Mouse (Mus musculus) CD4-positive helper T cell, adult 2 months (primary cell): Measurements from ENCODE around the gene Clrn2.
"Not testable (repeated sequence)": the region's sequence is repeated elsewhere in the genome, so short reads cannot be mapped to it uniquely, and the experiment has no call there.

Source experiments
- DNase-seq: peaks from one replicate; pipeline ENCODE4 v3.0.0-alpha.2; 2012; ENCODE audit warnings: low read depth, missing footprints, low spot score

Clrn2 gene

GRCm38 (mm10) chr5:45453451-45453850, at the start of gene Clrn2:
Gene Clrn2 (plus strand): TSS chr5:45453751.
- DNase-seq, result no peak

DNA sequence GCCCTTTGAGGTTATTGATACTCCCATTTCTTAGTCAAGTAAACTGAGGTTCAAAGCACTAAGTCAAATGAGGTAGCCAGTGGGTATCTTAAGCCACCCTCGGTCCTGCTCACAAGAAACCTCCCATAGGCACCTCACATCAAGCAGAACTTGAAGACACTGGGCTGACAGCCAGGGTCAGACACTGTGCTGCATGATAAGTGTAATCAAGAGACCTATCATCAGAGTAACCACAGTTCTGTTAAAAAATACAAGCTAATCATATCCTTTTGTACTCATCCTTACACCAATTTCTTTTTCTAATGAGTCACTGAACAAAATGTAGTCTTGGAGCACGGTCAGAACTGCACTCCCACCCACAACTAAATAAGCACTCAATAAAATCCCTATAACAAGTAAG, 47.4 kb upstream of the Clrn2 start:
- DNase-seq, result no peak

- DNase-seq, result no peak
Observed at GRCm38 (mm10) chr5:45416478-45416877, 37.1 kb upstream of the Clrn2 start.

GRCm38 (mm10) chr5:45417859-45418443, 35.6 kb upstream of the Clrn2 start:
- DNase-seq, result no peak

DNA sequence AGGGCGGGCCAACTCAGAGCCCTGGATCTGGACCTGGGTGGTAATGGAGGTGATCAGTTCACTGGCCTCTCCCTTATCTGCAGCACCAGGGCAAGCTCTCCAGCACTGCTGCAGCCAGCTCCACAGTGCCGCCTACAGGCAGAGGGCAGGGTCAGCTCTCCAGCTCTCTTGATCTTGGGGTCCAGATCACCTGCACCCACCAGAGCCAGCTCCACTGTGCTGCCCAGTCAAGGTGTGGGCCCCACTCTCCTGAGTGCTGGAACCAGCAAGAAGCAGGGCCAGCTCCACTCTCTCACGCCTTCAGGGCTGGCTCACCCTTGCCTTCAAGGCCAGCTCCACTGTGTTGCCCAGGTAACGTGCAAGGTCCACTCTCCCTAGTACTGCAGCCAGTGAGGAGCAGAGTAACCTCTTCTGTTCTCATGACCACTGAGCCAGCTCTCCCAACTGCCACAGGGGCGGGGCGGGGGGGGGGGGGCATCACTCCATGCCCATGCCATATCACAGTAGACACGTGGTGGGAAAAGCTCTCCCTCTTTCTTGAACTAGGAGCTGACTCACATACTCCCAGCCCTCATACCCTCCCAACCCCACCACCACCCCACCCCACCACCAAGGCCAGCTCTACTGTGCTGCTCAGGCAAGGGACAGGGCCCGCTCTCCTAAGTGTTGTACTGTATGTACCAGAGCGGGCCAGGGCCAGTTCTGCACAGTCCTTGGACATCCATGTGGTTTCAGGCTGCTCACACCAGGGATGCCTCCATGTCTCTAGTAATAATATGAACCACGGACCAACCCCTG, 33.5 kb upstream of the Clrn2 start:
- DNase-seq, result no peak

- DNase-seq, result no peak
Observed at GRCm38 (mm10) chr5:45421881-45422844, 31.4 kb upstream of the Clrn2 start.

- DNase-seq, result peak; percentile 20
Observed at GRCm38 (mm10) chr5:45424021-45424886, 29.3 kb upstream of the Clrn2 start.

DNA sequence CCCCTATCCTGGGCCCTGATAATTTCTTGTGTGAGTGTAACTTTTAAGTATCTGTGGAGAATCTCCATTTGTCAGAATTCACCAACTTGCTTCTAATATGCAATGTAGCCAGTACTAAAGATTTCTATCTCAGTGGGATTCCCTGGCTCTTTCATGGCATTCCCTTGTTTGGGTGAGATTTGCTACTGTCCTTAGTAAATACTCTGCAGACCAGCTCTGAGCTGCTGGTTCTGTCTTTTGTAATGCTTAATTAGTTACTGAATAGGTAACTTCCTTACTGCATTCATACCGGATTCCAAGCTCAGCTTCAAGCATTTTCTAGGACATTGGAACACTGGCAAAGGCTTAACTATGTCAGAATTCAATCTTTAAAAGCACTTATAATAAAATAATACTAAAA, 27.8 kb upstream of the Clrn2 start:
- not testable (repeated sequence) for DNase-seq

DNA sequence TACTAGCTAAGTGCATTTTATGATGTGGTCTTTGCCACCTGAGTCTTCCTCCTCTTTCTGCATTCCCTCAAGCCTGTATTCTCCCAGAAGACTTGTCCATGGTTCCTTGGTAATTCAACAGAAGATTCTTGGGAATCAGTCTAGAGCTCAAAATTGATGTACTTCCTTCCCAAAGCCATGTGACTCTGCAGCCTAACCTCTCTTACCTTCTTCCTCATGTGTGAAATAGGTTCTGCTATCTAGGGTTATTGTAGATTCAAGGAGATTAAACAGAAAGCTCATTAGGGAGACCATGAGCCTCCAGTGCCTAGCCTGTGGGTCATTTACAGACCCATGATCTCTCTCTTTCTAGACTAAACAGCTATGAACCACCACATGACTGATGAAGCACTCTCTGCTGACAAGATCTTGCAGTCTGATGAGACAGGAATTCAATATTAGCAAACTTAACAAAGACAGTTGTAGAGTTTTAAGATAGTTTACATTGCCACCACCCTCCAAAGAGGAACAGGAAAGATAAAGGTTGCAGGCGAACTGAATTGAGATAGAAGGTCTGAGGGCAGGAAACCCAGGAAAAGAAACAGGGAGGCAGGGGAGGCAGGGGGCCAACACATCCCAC, 27.0 kb upstream of the Clrn2 start:
- DNase-seq, result no peak

DNA sequence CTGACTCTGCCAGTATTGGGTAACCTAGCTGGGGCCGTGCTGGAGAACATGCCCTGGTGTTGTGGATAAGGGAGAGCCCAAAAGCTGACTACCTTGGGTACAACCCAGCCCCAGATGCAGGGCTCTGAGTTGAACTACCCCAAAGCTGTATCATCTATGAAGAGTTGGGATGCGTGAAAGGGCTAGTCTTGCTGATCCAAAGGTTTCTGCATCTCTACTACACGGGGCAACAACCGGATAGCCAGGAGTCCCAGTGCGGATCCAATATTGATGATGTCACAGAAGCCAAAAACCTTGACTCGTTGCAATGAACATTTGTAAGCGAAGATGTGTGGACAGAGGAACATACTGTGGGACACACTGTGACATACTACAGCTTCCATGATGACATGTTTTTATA, 25.7 kb upstream of the Clrn2 start:
- no peak for DNase-seq

DNA sequence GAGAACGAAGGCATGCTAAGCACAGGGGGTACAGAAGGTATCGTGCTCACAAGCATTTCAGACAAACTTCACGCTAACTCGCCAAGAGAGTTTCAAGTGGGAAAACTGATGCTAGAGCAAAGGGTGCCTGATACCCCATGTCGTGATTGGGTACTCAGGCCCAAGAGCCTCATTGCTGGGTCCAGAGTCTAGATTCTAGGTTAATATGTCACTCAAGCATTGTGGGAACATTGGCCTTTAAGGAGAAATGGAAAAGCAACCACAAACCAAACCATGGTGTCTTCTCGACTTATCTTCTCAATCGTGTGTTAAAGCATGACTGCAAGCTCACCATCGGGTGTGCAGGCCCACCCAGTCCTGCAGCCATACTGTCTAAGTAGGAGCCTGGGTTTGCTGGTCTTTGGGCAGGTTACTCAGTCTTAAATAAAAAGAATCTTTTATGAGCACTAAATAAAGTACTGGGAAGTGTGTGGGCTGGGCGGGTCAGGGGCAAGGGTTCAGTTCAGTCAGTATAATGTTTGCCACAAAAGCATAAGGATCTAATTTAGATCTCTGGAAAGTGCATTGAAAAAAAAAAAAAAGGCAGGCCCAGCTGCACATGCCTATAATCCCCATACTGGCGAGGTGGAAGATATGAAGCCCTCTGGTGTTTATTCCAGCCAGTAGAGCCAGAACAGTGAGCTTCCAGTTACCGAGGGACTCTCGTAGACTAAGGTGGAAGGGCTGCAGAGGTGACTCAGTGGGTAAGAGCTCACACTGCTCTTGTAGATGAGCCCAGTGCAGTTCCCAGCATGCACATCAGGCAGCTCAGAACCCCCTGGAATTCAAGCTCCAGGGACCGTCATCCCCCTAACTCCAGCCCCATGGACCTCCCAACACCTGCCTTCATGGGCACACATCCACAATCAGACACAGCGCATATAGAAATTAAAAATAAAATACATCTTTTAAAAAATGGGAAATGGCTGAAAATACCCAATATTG, 17.3 kb upstream of the Clrn2 start:
- no peak for DNase-seq

DNA sequence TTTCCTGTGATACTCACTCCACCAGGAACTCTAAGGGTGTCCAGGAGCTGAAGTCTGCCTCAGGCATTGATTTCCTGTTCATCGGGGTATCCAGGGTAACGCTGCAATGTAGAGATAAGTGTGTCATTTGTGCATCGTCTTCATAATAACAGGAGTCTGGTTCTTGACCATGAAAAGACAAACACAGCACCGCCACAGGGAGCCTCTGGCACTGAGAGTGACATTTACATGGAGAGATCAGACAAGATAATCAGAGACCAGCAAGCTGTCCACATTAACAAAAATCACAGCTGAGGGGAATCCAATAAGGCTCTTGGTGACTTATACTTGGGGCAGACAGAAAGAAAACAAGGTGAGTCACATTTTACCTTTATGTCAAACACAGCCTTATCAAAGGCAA, 15.7 kb upstream of the Clrn2 start:
- DNase-seq, result no peak

DNA sequence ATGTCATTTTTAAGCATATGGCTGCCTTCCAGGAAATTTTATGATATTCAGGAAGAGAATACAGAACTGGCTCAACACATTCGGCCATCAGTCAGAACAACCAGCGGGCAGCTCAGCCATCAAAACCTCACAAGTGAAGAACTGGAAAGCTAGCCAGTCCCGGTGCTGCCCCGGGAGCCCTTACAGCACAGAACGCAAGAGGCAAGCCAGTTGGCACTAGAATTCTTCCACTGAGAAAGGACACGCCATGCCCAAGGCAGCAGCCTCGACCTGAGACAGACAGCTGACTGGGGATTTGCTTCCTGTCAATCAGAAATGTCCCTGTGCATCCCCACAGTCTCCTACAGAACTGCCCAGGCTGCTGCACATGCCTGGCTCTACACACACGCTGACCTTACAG, 15.2 kb upstream of the Clrn2 start:
- DNase-seq, result no peak

DNA sequence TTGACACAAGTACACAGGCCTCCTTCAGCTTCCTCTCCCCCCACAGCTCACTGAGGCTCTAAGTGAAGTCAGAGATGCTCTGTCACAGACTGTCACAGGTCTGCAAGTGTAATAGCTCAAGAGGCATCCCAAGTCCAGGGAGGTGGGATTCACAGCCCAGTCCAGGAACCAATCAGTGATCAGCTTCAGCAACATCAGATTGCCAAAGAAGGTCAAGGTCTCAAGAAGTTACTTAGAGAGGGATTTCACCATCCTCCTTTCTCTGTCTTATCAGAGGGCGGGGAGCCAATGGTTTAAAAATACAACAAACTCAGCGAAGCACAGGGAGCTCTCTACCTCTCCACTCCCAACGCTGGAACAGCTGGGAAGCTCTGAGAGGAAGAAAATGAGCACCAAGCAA, 12.4 kb upstream of the Clrn2 start:
- DNase-seq, result no peak

- DNase-seq, result no peak
Observed at GRCm38 (mm10) chr5:45441745-45442144, 11.8 kb upstream of the Clrn2 start.

DNA sequence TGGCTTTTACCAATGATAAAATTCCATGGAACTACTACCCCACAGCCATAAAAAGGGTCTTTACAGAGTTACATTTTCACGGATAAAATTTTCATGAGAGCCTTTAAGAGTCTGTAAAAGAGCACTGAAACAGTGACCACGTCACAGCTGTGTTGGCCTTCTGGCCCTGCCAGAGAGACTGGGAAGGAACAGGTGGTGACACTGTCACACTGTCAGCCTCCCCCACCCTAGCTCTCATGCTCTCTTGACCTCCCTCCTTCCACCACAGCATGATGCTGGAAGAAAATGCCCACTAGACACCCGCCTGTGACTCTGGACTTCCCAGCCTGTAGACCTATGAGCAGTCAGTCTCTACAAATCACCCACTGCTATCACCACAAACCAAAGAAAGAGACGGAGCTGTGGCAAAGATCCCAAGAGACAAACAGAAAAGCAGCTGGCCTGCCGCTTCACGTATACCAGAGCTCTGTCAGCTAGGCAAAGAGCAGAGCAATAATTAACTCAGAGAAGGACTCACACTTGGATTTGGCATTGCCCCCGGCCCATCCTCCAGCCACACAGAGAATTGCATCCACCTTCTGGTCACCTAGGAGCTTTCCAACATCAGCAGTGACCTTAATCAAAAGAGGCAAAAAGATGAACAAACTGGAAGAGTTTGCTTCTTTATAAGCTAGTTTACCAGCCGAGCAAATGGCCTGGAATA, 9.3 kb upstream of the Clrn2 start:
- DNase-seq, result no peak

DNA sequence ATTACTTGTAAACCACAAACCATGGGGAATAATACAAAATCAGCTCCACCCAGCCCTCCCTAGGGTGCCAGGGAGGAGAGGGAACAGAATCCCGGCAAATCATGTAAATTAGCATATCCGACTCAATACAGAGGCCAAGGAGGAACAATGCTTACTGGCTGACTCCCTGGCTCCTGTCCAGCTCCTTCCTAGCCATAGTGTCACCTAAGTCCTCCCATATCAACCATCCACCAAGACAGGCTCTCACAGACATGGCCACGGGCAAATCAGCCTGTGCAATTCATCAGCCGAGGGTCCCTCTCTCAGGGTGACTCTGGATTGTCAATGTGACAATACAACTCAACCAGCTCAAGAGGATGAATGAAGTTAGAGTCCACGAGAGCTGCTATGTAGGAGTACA, 4.9 kb upstream of the Clrn2 start:
- DNase-seq, result no peak

GRCm38 (mm10) chr5:45449206-45449605, 4.3 kb upstream of the Clrn2 start:
- DNase-seq, result peak; percentile 17
